Mouse (Mus musculus) liver, postnatal 0 days (tissue): Measurements from ENCODE around the gene Zswim5. TPM values are rescaled to one million over a fixed set of nuclear protein-coding genes. Genes with fewer than 3 reads are reported as not detected.

Experiments
- ATAC-seq: fragments of 200-750 bp; cut with Nextera tagmentation; 2 replicates; pipeline ENCODE4 v1.8.0; 2017; ENCODE audit warnings: mild to moderate bottlenecking, moderate library complexity
- DNase-seq: peaks from one replicate; pipeline ENCODE4 v3.0.0-alpha.2; 2016
- H3K27ac ChIP-seq: fragments of 300-500 bp; sonication (generic); 2 replicates; pipeline ENCODE4 v1.5.1; 2014; ENCODE audit warnings: antibody characterized with exemption, moderate library complexity, mild to moderate bottlenecking, low read depth
- H3K27me3 ChIP-seq: fragments of 300-500 bp; sonication (generic); 2 replicates; pipeline ENCODE4 v1.6.1; 2014; ENCODE audit warnings: low read length, control low read depth, mixed read lengths; ENCODE audit not compliant: insufficient read depth
- H3K36me3 ChIP-seq: fragments of 300-500 bp; sonication (generic); replicated peaks from 2 replicates; pipeline ENCODE4 v1.6.1; 2014; ENCODE audit warnings: mild to moderate bottlenecking, control low read depth, low read length, moderate library complexity, mixed read lengths; ENCODE audit not compliant: insufficient read depth
- H3K4me1 ChIP-seq: fragments of 300-500 bp; sonication (generic); 2 replicates; pipeline ENCODE4 v1.6.1; 2014; ENCODE audit warnings: antibody characterized with exemption, mild to moderate bottlenecking, control low read depth; ENCODE audit not compliant: insufficient read depth
- H3K4me2 ChIP-seq: fragments of 300-500 bp; sonication (generic); 2 replicates; pipeline ENCODE4 v1.6.1; 2014; ENCODE audit warnings: low read depth, mild to moderate bottlenecking, low read length, moderate library complexity, mixed read lengths
- H3K4me3 ChIP-seq: fragments of 300-500 bp; sonication (generic); 2 replicates; pipeline ENCODE4 v1.5.1; 2014; ENCODE audit warnings: low read depth, low read length
- H3K9ac ChIP-seq: fragments of 300-500 bp; sonication (generic); replicated peaks from 2 replicates; pipeline ENCODE4 v1.6.1; 2014; ENCODE audit warnings: mild to moderate bottlenecking, moderate library complexity
- H3K9me3 ChIP-seq: fragments of 300-500 bp; sonication (generic); 2 replicates; pipeline ENCODE4 v1.6.1; 2016; ENCODE audit warnings: mild to moderate bottlenecking, control low read depth, low read length, mixed read lengths
- CTCF ChIP-seq: sonication (generic); IDR thresholded peaks from 2 replicates; pipeline ENCODE4 v1.5.1; 2016; ENCODE audit warnings: antibody characterized with exemption, low read depth
- EP300 ChIP-seq: IDR thresholded peaks from 2 replicates; pipeline ENCODE4 v1.6.1; 2016; ENCODE audit warnings: antibody characterized with exemption, low read depth, mild to moderate bottlenecking
- WGBS: fragments of 180-500 bp; shearing (Covaris S2); extraction: QIAGEN DNeasy Blood & Tissue Kit; methylation state at CpG from one replicate; pipeline ENCODE4 v1.1.7; 2014; ENCODE audit not compliant: insufficient replicate concordance; 5-methylcytosine and 5-hydroxymethylcytosine counted together
- polyA plus RNA-seq: library from polyadenylated mRNA; unstranded; fragments of >200 nt; fragmentation: Nextera tagmentation; extraction: Ambion mirVana; gene quantifications from 2 replicates; pipeline ENCODE4 v1.2.1, GENCODE M21; 2015

The Zswim5 gene
- polyA plus RNA-seq, 1 experiment from 2014 or later, result 0.06 TPM

- Histone ChIP-seq H3K4me1 (no peaks in the 10 kb centered on the region), H3K36me3 (no peaks in the 10 kb centered on the region), H3K9me3 (no peaks in the 10 kb centered on the region), H3K4me3 (no peak overlapping the region), H3K9ac (no peak overlapping the region), H3K4me2 (no peak overlapping the region), H3K27ac (no peak overlapping the region), H3K27me3 (peaks cover 8% of the 10 kb centered on the region; the same call in 1 of the 2 replicates)
- DNase-seq, result no peak
- WGBS, result 47% methylated on average over 4 of the region's 4 CpGs
- ATAC-seq, result no peak
- no peak for TF ChIP-seq EP300
- no peak for TF ChIP-seq CTCF
Measured at GRCm38 (mm10) chr4:116894200-116895080, 17.3 kb downstream of the Zswim5 start.

GRCm38 (mm10) chr4:116910489-116911181 is 33.5 kb downstream of the Zswim5 start:
- Histone ChIP-seq H3K4me2 (no peak overlapping the region), H3K27ac (no peak overlapping the region), H3K9ac (no peak overlapping the region), H3K9me3 (no peaks in the 10 kb centered on the region), H3K4me1 (no peaks in the 10 kb centered on the region), H3K36me3 (no peaks in the 10 kb centered on the region), H3K27me3 (no peaks in the 10 kb centered on the region), H3K4me3 (no peak overlapping the region)
- no peak for TF ChIP-seq EP300
- TF ChIP-seq CTCF, result no peak
- ATAC-seq, result no peak
- DNase-seq, result no peak
- 64% methylated on average over 4 of the region's 4 CpGs for WGBS

- Histone ChIP-seq H3K27me3 (no peaks in the 10 kb centered on the region), H3K9me3 (no peaks in the 10 kb centered on the region), H3K4me3 (no peak overlapping the region), H3K4me2 (no peak overlapping the region), H3K36me3 (no peaks in the 10 kb centered on the region), H3K4me1 (no peaks in the 10 kb centered on the region), H3K9ac (no peak overlapping the region), H3K27ac (no peak overlapping the region)
- TF ChIP-seq CTCF, result no peak
- TF ChIP-seq EP300, result no peak
- DNase-seq (no peak), ATAC-seq (no peak)
- 63% methylated on average over 5 of the region's 5 CpGs for WGBS
Measured at GRCm38 (mm10) chr4:116911202-116911601, 34.0 kb downstream of the Zswim5 start.

GRCm38 (mm10) chr4:116913318-116913717 is 36.1 kb downstream of the Zswim5 start:
- DNase-seq (no peak), ATAC-seq (no peak)
- Histone ChIP-seq H3K9ac (no peak overlapping the region), H3K27me3 (no peaks in the 10 kb centered on the region), H3K9me3 (no peaks in the 10 kb centered on the region), H3K4me2 (no peak overlapping the region), H3K36me3 (no peaks in the 10 kb centered on the region), H3K4me1 (no peaks in the 10 kb centered on the region), H3K4me3 (no peak overlapping the region), H3K27ac (no peak overlapping the region)
- no peak for TF ChIP-seq EP300
- TF ChIP-seq CTCF, result no peak
- 51% methylated on average over 2 of the region's 2 CpGs for WGBS

GRCm38 (mm10) chr4:116928006-116928651 is 51.0 kb downstream of the Zswim5 start:
- no peaks in the 10 kb centered on the region for H3K4me1 ChIP-seq
- ATAC-seq (no peak), DNase-seq (no peak)
- H3K27ac ChIP-seq, result no peak overlapping the region
- no peak for TF ChIP-seq CTCF
- no peak for TF ChIP-seq EP300
- H3K9me3 ChIP-seq, result no peaks in the 10 kb centered on the region
- H3K9ac ChIP-seq, result no peak overlapping the region
- 42% methylated on average over 4 of the region's 4 CpGs for WGBS
- no peak overlapping the region for H3K4me2 ChIP-seq
- no peaks in the 10 kb centered on the region for H3K27me3 ChIP-seq
- no peak overlapping the region for H3K4me3 ChIP-seq
- no peaks in the 10 kb centered on the region for H3K36me3 ChIP-seq

GRCm38 (mm10) chr4:116939585-116939984 is 62.4 kb downstream of the Zswim5 start:
- Histone ChIP-seq H3K9me3 (no peaks in the 10 kb centered on the region), H3K27ac (no peak overlapping the region), H3K4me3 (no peak overlapping the region), H3K9ac (no peak overlapping the region), H3K4me1 (no peaks in the 10 kb centered on the region), H3K27me3 (no peaks in the 10 kb centered on the region), H3K36me3 (no peaks in the 10 kb centered on the region), H3K4me2 (no peak overlapping the region)
- no peak for ATAC-seq
- WGBS, result 77% methylated on average over 4 of the region's 4 CpGs
- DNase-seq, result no peak
- TF ChIP-seq CTCF, result no peak
- TF ChIP-seq EP300, result no peak
